Mouse (Mus musculus): Measurements from ENCODE around the gene Susd4.

Gene Susd4

DNA sequence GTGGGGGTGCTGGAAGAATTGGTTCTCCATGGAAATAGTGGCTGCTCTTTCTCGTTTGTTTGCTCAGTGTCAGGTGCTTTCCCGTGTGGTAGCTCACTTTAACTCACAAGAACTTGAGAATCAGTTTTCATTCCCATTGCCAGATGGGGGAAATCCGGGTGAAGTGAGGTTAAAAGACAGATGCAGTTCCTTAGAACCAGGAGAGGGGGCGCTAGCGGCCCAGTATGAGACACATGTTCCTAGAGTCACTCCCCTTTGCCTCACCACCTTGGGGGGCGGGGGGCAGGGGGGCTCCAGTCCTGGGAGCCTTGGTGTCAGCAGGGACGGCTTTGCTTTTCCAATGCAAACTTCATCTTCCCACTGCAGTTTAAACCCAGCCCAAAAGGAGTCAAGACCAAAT is 23.4 kb downstream of the Susd4 start:
- no peak for DNase-seq

DNA sequence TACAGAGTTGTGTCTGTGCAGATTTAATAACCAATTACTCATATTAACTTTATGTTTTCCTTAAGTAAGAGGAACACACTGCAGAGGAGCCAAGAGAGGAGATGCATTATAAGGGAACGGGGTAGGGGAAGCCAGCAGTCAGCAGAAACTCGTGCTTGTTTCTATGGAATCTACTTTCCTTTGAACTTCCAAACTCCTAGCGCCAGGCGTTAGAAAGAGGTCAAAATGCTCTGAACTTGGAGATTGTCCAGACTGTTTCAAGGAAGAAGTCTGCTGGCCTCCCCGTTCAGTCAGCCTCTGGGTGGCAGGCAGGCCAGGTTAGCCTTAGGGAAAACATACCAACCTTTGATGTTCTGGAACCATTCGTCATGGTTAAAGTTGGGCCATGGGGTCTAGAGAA is 25.2 kb downstream of the Susd4 start:
- DNase-seq: no peak

DNA sequence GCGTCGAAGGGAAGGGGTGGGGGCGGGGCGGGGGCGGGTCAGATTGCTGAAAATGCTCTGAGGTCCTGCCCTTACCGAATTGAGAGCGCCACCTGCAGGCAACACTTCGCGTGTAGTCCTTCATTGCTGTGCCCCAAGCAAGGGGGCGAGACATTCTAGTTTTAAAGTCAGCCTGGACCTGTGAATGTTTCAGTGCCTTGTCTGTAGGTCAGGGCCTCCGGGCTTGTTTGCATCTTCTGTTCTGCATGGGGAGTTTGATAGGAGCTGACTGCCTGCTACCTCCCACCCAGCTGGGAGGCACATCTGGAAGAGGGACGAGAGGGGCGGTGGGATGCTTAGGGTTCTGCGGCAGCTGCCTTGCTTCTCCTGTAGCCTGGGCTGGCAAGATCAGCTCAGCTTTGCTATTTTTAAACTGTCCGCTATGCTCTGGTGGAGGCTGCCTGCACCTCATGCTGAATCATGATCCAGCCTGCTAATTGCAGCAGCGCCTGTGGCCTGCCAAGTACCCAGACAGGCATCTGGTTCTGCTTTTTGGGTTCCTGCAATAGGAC is 28.9 kb downstream of the Susd4 start:
- peak; percentile 40 for DNase-seq

DNA sequence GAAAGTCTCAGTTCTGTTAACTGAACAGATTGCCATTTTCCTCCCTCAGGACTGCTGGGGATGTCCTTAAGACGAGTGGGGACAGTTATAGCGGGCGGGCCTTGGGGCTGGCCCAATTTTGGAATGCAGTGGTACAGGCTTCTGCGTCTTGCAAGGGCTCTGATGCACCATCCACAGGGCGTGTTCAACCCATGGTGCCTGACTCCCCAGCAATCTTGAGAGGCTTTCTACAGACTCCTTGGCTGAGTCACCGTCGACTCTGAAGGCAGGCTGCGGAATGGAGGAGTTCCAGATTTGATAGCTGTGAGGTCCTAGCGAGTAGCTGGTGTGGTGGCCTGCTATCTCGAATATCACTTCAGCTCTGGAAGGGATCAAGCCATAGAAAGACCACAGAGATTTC is 30.6 kb downstream of the Susd4 start:
- no peak for DNase-seq

DNA sequence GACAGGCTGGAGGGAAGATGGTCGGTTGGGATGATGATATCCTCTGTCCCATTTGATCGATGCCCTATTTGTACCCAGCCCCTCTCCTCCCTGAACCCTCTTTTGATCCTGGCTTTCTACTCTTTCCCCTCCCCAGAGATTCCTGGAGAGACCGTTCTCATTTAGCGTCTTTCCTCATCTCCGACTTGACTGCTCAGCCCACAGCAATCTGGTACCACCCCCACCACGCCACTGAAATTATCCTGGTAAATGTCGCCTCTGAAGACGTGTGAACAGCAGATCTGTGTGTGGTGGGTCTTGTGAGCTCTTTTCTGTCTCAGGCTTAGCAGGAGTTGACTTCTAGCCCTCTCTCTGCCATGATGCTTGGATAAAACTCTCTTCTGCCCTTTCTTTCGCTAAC is 31.0 kb downstream of the Susd4 start:
- DNase-seq: no peak

DNA sequence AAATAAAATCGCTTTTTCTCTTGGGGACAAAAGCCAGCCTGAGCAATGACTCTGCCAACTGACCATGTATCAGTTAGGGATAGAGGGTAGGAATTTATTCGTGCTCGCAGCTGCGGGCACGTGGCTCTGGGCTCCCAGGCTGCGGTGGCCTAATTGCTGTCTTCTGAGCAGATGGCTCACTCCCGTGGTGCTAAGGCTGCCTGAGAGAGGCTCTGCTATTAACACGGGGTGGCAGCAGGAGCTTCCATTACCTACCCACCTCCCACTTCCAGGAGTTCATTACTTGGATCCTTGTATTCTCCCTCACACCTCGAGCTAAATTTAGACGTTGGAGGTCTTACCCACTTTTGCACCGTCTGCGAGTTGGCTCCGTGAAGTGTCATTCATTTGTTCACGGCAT is 33.4 kb downstream of the Susd4 start:
- peak; percentile 58 for DNase-seq

DNA sequence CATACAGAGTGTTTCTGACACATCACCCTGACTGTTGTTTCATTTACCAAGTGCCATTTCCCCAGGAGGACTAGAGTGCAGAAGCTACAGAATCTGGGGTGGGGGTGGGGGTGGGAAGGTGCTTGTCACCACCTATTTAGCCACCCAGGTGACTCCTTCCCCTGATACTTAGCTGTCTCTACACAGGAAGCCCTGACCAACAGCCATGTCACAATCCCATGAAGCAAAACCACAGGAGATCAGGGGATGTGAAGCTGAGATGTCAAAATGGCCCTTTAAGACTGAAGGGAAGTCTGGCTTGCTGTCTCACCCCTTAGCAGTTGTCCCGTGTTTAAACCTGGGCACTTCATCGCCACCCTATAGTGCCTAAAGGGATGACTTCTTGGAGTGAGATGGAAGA is 37.9 kb downstream of the Susd4 start:
- no peak for DNase-seq

DNA sequence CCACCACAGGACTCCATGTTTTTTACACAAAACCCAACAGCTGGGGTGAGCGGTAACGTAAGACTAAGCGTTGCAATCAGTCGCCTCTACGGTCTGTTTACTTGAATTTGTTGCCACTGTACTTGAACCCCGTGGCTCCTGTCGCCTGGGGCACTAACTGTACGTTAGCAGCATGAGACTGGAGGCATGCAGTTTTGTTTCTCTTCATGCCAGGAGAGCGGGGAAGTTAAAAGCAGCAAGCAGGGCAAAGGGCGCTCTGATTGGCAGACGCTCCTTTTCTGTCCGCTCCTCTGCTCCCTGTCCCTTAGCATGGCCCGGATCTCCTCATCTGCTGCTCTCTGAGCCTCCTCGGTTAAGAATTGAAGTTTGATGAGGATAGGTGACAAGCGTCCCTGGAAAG is 39.2 kb downstream of the Susd4 start:
- no peak for DNase-seq

DNA sequence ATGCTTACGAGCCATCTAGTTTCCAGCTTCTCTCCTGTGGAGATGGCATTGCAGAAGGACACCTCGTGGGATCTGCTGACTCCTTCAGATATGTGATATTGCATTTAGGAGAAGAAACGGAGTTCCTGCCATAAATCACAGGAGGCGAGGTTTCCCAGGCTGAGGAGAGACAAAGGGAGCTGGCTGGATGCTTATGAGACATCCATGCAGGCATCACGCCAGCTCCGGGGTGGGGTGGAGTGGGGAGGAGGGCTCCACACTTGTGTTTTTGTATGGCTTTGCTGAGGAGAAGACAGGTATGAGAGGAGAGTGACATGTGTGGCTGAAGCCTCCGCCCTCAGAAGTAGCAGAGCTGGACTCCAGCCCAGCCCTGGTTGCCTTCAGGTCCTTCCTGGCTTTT is 50.3 kb downstream of the Susd4 start:
- no peak for DNase-seq

DNA sequence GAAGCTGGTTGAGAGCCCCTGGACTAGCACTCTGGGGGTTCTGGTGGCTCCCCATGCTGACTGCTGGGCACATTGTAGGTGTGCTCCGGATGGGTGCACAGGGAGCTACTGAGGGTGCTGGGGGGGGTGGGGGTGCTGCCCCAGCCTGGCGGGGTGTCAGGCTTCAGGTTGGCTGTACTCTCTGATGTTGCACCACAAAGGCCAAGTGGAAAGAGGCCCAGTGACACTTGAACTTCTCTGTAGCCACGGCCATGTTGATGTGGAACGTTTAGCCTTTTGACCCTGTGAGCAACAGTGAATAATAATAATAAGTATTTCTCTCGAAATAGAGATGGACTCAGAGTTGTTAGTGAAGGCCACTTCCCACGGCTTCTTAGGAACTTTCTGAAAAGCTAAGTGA is 50.9 kb downstream of the Susd4 start:
- DNase-seq: no peak

DNA sequence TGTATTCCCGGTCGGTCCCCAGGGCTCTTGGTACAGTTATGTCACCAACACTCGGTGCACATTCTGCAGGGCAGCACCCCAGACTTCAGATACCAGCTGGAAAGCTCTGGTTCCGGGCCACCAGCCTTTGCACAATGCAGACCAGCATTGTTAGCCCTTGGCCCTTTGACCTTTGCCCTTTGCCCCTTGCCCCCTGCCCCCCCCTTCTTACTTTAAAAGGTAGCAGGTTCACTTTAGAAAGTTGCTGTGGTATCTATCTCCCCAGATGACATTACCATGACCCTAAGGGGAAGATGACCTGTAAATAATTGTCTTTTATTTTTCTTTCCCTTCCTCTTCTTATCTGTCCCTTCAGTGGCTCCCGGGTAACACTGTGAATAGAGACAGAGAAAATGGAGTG is 53.4 kb downstream of the Susd4 start:
- DNase-seq: no peak

DNA sequence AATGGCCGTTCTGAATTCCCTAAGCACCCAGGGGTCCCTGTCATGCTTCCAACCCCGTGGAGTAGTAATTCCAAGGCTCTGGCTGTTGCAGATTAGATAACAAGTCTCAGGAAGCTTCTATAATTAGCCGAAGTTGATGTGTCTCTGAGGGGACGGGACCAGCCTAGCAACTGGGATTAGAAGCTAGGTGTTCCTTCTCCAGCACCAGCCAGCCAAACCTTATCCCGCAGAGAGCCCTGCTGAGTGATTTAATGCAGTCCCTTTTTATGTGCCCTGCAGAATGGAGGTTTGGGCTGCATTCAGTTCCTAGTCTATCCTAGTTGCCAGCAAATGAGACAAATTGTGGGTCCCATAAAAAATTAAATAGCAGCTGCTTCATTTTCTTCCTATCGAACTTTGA is 54.0 kb downstream of the Susd4 start:
- no peak for DNase-seq

DNA sequence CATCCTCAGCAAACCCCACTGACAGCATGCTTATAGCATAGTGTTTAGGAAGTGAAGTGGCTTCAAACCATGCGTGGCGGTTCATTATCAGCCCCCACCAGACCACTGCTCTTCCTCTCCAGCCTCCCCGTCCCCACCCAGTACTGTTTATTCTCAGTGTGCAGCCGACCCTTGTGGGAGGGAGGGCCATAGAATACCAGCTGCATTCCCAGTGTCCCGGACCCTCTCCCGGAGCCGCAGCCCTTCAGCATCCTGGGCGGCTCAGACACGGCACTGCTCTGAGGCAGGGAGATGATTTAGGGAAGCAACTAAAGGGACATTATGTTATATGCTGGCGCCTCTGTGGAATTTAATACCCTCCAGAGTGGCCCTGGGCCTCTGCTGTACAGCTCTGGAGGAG is 55.3 kb downstream of the Susd4 start:
- no peak for DNase-seq

DNA sequence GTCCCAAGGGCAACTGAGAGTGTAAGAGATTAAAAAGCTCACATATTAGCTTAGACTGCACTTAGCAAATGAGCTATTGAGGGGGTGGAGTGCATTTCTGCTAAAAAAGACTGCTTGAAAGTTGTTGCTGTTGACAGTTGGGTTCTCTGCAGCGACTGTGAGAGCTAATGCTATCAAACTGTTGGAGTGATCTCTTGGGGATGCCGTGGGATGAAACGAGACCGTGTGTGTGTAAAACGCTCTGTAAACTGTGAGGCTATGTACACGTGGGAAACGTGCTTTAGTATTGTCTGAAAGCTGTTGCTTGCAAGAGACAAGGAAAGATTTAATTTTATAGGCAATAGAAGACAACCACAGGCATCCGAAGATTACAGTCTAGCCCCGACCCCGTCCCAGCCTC is 59.1 kb downstream of the Susd4 start:
- no peak for DNase-seq

DNA sequence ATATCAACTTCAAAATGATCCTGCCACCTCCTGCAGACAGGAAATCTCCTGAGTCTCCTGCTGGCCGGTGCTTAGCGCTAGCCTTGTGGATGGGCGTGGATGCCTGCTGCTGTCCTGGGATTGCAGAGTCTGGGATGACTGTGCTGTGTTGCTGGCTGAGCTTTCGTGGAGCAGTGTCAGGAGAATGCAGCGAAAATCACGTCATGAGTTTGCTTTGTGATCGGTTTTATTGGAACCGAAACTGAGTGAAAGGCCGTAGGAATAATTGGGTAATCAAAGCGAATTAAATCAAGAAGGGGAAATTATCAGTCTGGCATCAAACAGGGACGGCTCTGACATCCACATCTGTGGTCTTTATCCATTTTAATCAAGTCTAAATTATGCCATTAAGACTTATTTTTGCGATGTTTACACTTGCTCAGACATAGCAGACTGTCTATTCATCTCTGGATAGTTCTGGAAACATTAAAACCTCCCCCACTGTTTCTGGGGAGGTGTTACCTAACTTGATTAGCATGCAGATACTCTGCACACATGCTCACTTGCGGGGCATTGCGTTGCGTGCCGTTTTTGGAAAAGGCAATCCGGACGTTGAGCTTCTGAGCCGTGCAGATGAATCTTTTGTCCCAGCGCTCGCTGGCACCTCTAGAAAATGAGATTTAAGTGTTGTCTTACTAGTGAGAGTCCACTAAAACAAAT is 60.2 kb downstream of the Susd4 start:
- DNase-seq: no peak

DNA sequence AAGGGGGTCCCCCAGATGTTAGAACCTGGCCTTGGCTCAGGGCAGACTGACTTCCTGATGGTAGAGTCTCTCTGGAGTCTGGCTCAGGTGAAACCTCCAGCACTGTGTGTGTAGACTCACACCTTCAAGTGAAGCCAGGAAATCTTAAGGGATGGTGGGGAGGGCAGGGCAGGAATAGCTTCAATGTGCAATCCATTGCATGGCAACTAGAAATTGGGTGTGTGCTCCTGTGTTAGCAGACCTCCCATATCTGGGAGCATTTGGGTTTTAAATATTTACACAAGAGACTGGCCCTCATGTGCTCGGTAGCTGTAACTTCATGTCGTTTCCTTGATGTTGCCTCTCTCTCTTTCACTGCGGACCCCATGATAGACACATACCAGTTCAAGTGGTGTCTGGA is 62.9 kb downstream of the Susd4 start:
- DNase-seq: no peak

DNA sequence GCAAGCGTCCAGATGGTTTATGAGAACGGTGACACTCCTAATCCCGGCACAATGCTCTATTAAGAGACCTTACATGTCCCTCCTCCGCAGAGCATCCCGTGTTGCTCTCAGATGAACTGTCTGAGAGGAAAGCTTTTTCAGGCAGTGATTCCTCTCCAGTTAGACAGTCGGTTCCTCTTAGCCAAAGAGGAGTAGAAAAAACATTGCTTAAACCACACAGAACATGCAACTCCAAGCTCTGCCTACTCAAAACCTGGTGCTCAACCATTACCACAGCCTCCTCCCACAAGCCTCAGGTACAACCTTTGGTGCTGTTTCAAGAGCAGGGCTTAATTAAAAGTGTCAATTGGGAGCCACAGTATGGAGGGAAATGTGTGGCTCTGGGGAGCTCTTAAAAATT is 74.4 kb downstream of the Susd4 start:
- DNase-seq: no peak

DNA sequence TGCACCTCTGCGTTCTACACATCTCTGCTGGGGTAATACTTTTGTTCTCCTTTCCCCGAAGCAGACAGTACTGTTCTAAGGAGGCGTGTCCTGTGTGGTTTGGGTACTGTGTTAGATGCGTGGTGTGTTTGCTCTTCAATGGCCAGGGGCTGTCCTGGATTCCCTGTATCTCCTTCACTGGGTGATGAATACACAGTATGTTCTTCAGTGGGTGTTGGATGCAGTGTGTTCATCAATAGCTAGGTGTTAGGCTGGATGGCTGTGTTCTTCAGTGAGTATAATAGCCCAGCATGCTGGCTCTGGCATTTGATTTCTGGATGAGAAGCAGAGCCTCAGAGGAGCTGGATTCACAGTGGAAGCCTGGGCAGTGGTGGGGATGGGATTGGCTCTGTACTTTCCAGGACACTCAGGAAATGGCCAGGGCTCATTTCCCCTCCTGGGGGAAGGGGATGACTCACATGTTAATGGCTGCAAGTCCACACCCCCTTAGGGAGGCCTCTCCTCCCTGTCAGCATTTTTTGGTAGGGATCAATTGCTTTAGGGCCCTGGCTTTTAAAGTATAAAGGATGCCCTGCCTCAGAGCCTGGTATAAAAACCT is 75.8 kb downstream of the Susd4 start:
- no peak for DNase-seq

DNA sequence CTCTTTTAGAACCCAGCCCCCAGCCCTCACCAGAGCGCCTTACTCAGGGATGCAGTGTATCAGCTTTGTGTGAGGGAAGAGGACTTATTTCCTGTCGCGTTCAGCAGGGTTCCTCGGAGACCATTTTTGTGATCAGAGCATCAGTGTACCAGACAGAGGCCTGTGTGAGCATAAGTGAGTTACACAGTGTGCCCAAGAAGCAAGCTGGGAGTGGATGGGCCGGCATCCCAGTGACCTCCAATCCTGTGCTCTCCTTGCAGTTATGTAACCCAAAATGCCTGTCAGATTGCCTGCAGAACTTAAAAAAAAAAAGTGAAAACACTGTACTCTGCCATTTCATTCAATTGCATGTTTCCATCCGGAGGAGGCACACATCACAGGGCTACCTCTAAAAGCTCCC is 76.4 kb downstream of the Susd4 start:
- DNase-seq: no peak

DNA sequence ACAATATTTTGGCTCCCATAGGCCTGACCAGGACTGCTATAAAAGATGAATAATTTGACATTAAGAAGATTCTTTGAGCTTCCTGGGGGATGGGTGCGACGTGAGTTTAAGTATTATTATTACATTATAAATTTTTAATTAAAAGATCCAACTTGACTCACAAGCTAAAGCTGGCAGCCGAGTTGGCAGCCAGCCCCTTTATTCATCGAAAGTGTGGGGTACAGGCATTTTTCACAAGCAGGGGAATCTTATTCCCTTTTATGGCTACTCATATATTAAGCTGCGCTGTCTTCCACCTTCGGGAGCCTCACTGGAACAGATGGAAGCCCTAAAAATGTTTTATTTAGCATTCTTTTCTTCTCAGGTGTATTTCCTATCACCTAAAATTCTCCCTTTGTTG is 76.9 kb downstream of the Susd4 start:
- DNase-seq: no peak

DNA sequence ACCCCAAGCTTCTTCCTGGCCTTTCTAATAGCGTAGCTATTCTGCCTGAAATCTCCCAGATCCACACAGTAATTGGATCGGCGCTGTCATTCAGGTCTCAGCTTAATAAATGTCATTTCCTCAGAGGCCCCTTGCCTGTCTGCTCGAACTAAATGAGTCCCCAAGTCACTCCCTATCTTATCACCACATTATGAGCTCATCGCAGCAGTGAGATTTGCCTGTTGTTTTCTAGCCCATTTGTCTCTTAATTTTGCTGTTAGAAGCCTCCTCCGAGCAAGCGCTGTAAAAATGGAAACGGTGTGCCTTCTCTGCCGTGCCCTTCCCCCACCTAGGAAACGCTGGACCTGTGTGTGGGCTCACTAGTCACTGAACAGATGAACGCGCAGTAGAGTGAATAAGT is 85.9 kb downstream of the Susd4 start:
- no peak for DNase-seq

DNA sequence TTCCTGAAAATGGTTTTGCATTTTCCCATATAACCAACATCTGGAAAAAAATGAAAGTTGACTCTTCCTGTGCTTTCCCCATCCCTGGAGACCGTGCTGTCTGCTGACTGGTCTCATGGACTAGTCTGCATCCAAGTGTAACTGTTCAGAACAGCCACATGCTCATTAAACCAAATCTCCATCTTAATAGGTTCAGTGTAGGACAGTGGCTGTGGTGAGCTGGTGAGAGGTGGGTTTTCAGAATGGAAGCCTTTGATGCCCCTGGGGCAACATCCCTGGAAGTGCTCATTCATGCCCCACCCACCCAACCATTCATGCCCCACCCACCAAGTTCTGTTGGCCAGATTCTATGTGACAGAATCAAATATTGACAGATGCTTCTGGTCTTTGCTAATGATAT is 86.4 kb downstream of the Susd4 start:
- no peak for DNase-seq

DNA sequence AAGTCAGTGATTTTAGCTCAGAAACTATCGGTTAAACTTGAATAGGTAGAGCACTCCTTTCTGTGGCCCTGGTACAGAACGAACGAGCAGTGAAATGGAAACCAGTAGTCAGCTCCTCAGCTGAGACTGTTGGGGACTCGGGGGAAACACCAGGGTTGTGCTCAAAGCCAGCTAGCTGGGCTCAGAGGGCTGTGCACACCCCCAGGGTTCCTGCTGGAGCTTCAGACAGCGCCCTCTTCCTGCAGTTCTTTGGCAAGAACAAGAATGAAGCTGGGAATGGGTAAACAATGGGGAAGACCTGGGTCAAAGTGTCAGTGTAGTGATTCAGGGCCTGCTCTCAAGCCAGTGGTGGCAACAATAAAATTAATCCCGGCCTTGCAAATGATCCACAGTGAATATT is 88.5 kb downstream of the Susd4 start:
- DNase-seq: no peak

DNA sequence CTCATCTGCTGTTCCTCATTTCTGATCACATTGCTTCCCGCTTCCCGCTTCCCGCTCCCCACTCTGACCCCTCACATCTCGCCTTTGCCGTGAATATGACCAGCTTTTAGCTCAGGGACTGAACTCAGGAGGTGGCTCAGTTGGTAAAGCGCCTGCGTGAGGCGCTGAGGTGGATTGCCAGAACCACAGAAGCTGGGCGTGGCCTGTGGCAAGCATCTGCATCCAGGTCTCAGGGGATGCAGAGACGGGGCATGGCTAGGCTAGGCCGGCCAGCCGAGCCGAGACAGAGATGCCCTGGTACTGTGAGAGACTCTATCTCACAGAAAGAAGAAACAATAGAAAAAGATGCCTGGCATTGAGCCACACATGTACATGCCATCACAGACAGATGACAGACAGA is 93.0 kb downstream of the Susd4 start:
- DNase-seq: no peak

Data from cerebellum, adult 11 months (tissue).